Mouse (Mus musculus) gastrocnemius, adult 18-20 months (tissue): ENCODE measurements around the gene A730061H03Rik. TPM values are rescaled to one million over a fixed set of nuclear protein-coding genes. Genes with fewer than 3 reads are reported as not detected.

ENCODE experiments used
- DNase-seq: peaks from one replicate; pipeline ENCODE4 v3.0.0; 2021; ENCODE audit warnings: low spot score
- long read RNA-seq, 2 experiments: library from polyadenylated mRNA; stranded (forward); transcript quantifications; one replicate each; pipeline ENCODE4 v2.0.0; 2021
- total RNA-seq, 2 experiments: library from RNA; stranded (reverse); gene quantifications; 2 replicates each; pipeline ENCODE4 v1.2.3; 2021

The A730061H03Rik gene
- total RNA-seq: not detected
- long read RNA-seq, experiment 1, partial matches to known transcripts: 0 of 1 reads
- long read RNA-seq, experiment 1, other reads (novel, unspliced or antisense): 0 of 1 reads
- long read RNA-seq, experiment 2: 0 reads

DNA sequence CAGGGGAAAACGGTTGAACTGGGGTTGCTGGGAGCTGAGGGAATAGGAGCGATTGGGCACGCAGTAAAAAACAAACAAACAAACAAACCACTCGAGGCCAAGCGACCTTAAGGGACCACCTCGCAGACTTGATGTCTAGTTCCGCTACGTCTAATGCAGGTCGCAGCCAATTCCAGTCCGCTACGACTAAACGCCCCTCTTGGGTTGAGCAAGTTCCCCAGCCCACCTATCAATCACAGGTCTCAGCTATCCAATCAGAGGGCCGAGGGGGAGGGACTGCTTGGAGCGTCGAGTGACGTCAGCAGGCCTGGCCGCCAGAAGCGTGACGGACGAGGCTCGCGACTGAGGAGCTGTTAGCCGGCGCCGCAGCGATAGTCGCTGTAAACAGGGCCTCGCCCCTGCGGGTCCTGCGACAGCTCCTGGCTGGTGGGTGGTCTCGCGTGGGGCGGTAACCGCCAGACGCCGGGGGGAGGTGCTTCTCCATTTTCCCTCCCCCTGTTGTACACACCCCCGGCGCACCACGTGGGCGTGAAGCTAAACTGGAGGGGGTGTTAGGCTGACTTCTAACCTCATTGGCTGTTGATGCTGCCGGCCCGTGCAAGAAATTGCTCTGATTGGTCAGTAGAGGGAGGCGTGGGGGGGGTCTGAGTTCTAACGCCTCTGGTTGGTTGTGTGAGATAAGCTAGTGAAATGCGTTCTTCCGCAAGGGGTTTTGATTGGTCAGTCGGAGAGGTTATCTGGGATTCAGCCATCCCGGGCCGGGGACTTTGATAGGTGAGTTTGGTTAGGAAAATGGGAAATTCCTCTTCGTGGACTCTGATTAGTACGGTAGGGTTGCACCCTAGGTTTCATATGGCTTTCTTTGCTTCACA is at the start of gene A730061H03Rik:
A730061H03Rik (minus strand) TSS at position 205 of the 872 bp plus-strand sequence.
- peak; percentile 98 for DNase-seq

DNA sequence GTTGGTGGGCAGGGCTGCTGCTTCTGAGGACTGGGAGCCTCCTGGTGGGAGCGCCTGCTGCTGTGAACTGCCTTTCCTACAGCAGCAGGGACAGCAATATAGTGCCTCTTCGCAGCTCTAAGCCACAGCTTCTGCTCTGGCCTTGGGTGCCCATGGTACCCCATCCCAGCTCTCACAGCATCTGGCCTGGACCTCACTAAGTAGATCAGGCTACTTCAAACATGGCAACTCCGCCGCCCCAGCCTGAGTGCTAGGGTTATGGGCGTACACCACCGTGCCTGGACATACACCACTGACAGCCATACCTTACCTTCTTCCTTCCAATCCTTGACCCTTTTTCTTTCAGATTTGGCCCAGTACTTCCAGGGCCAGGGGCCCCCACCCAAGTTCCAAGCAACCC is 48.1 kb upstream of the A730061H03Rik start:
- DNase-seq: no peak

DNA sequence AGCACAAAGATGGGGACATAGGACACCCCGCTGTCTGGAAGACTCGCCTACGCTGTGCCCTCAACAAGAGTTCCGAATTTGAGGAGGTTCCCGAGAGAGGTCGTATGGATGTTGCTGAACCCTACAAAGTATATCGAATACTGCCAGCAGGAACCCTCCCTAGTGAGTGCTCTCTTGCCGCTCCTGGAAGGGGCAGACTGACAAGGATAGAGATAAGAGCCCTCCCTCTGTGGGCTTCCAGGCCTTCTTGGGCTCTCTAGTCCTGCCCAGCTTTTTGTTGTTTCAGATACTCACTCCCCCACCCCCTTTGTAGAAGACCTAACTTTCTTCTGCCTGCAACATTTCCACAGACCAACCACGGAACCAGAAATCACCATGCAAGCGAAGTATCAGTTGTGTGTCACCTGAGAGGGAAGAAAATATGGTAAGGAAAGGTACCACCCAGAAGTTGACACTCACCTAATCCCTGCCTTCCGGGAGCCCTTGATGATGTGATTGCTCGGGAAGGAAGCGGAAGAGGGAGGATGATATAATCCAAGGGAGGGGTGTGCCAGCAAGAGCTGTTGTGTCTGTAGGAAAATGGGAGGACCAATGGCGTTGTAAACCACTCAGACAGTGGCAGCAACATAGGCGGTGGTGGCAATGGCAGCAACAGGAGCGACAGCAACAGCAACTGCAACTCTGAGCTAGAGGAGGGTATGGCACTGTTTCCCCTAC is 45.7 kb upstream of the A730061H03Rik start:
- no peak for DNase-seq

DNA sequence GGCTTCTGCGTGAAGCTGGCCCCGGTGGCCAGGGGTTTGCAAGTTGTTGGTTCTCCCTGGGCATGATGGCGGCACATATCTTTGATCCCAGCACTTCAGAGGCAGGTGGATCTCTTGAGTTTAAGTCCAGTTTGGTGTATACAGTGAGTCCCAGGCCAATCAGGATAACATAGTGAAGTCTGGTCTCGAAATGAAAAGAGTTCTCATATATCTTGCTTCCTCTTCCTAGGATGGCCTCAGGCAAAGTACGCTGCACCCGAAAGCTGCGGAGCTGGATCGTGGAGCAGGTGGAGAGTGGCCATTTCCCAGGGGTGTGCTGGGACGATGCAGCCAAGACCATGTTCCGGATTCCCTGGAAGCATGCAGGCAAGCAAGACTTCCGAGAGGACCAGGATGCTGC is 44.6 kb upstream of the A730061H03Rik start:
- no peak for DNase-seq

DNA sequence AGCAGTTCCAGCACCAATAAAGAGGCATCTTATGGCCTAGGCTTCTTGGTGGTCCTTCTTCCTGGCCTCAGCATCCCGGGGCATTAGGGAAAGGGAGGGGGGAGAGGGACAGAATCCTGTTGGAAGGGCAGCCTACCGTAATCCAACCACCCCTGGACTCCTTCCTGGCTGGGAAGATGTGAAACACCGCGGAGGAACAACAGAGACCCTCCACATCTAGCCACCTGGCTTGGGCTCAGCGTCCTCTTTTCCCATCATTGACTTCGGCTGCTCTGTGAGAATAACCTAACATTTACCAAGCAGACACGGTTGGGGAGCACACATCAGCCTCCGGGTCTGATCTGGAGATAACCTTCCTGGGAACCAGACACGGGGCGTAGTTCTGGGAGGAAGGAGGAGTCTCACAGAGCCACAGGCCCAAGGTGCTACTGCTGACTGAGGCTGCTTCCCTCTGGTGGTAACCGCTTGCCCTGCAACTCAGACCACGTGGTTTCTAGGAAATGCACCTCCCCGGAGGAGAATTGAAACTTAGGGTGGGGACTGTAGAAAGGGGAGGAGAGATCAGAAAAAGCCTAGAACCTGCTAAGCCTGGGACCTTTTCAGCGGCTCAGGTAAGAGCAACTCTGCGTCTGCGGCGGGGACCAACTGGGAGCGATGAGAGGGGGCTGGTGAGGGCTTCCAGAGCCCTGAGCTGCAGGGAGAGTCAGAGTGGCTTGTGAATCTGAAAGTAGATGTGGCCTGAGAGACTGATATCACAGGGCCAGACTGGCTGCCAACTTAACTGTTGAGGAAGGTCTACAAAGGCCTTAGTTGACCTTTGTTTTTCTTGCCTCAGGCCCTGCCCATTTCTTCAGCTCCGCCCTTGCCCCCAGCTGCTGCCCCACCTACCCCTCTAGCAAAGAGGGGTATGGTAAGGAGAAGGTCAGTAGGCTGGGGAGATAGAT is 43.7 kb upstream of the A730061H03Rik start:
- DNase-seq: peak; percentile 93

DNA sequence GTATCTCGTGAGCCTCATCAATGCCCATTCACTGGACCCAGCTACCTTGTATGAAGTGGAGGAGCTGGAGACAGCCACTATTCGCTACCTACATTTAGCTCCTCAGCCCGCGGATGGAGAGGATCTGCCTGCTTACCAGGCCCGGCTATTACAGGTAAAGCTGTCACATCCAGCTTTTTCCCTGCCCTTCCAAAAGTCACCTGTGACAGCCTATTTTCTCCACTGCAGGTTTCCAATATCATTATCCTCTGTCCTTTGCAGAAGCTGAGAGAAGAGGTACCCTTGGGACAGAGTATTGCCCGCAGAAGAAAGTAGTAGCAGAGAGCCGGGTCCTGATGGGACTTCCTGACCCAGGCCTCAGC is 43.0 kb upstream of the A730061H03Rik start, which contains the start of gene Irf9:
Irf9 (plus strand) TSS at position 301 of the 362 bp plus-strand sequence.
- no peak for DNase-seq

DNA sequence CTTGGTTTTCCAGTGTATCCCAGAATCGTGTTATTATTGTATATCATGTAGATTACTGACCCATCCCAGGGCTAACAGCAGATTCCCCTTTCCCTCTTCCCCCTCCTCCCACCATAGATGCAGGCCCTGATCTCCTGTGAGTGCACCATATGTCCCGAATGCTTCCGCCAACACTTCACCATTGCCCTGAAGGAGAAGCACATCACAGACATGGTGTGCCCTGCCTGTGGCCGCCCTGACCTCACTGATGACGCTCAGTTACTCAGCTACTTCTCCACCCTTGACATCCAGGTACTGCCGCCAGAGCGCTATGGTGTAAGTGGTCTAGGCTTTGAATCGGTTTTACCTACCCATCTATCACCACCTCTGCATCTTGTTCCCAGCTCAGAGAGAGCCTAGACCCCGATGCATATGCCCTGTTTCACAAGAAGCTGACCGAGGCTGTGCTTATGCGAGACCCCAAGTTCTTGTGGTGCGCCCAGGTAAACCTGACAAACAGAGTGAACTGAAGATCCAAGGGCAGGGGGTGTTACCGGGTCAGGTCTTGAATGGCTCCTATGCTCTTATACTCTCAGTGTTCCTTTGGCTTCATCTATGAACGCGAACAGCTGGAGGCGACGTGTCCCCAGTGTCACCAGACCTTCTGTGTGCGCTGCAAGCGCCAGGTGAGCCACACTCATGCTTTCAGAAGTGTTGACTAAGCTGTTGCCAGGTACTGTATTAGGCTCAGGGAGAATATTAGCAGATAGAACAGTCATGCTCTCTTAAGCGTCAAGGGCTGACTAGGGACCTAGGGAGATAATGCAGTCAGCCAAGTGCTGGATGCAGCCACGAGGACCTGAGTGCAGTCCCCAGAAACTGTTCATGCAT is 38.5 kb upstream of the A730061H03Rik start:
- DNase-seq: no peak

DNA sequence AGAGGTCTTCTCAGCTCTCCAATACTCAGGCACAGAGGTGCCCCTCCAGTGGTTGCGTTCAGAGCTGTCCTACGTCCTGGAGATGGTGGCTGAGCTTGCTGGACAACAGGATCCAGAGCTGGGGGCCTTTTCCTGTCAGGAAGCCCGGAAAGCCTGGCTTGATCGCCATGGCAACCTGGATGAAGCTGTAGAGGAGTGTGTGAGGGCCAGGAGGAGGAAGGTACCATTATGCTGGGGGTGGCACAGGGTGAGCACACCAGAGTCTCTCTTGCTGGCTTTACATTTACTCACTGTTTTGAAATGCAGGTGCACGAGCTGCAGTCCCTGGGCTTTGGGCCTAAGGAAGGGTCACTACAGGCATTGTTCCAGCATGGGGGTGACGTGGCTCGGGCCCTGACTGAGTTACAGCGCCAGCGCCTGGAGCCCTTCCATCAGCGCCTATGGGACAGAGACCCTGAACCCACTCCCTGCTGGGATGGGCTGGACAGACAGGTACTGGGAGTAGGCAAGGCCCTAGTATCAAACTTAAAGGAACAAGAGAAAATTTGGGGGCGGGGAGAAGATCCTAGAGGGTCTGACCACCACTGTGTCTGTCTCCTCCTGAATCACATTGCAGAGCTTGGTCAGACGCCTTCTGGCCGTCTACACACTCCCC is 36.0 kb upstream of the A730061H03Rik start:
- DNase-seq: no peak

DNA sequence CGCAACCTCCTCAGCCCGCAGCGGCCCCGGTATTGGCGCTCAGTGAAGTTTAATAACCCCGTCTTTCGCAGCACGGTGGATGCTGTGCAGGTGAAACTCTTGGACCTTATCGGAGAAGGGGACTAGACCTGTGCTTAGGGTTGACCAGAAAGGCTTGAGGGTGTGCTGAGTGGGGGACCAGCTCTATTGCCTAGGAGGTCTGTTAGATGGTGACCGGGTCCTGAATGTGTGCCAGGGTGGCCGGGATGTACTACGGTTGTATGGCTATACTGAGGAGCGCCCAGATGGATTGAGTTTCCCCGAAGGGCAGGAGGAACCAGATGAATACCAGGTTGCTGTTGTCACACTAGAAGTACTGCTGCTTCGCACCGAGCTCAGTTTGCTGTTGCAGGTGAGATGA is 32.0 kb upstream of the A730061H03Rik start:
- DNase-seq: no peak

DNA sequence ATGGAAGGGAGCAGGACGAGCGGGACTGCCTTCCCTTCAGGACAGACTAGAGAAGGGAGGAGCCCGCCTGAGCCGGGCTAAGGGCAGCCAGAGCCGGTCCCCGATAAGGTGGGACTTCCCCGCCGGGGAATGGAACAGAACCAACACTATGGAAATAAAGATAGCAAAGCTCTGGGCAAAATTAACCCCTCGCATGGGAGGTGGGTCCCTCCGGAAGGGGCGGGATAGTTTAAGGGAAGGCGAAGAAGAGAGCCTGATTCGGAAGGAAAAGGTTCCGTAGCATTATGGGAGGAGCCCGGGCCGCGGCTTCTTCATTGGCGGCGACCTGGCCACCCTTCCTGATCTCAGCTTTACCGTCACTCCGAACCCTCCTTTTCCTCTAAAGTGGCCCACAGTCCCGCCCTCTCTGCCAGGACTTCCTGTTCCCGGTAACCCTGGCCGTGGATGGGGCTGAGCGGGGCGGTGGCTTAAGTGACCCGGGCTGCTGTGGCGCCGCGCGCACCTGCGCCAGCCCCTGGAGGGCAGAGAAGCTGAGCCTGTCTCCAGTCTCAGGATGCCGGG is 31.2 kb upstream of the A730061H03Rik start, which contains the start of gene Rnf31:
Rnf31 (plus strand) TSS at position 378 of the 561 bp plus-strand sequence.
- DNase-seq: peak; percentile 96

DNA sequence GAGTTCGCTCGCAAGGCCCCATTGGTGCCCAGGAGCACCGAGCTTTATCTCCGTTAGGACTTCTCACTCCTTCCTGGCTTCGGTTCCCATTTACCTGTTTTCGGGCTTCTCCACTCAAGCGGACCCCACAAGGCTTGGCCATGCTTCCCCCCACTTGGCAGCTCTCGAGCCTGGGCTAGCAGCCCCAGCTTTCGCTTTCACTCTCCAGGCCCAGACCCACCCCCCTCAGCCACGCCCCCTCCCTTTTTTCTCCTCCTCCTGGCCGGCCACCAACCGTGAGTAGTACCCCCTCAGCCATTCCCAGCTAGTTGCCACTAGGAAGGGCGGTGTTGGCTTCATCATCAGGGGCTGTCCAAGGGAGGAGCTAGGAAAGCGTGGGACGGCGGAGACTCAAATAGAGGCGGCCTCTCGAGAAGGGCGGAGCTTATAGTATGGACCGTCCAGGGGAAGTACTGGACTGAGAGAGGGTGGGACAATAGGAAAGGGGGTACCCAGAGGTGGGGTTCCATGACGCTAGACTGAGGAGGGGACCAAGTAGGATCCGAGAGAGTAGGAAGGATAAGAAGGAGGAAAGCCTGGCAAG is 30.6 kb upstream of the A730061H03Rik start, which contains the start of gene Psme2:
Psme2 (minus strand) TSS at position 366 of the 583 bp plus-strand sequence.
- peak; percentile 97 for DNase-seq

DNA sequence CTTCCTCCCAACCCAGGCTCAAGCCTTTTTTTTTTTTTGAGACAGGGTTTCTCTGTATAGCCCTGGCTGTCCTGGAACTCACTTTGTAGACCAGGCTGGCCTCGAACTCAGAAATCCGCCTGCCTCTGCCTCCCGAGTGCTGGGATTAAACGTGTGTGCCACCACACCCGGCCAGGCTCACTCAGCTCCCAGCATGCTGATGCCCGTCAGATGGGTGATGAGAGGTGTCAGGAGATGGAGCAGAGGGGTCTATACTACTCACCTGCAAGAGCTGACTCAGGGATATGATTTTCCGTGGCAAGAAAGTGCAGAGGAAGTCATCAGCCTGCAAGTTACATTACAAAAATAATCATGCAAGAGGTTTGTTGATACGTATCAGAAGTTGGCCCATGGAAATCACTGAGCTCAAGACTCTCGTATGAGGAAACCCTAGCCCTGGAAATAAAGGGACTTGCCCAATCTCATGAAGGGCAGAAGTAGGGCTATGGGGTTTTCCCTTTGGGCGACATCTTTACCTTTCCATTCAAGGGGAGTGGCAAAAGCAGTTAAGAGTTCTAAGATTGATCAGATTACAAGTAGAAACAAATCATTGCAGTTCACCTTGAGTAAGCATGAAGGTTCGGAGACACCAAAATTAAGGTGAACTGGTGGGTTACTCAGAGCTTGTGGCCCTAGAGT is 29.7 kb upstream of the A730061H03Rik start:
- DNase-seq: no peak

DNA sequence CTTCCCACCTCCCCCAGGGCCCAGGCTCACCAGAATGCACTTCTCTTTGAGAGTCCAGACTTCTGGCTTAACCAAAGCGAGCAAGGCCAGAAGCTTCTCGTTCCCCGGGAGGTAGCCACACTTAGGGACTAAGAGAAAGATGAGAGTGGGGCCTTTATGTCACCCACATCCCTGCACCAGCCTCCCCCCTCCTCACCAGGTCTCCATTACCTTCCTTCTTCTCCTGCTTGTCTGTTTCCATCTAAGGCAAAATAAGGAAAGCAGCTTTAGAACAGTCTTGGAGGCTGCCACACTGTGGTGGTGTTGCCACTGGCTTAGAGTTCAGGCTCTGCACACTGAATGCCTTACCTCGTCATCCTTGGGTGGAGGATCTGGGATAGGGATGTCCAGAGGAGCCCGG is 29.1 kb upstream of the A730061H03Rik start:
- DNase-seq: no peak

DNA sequence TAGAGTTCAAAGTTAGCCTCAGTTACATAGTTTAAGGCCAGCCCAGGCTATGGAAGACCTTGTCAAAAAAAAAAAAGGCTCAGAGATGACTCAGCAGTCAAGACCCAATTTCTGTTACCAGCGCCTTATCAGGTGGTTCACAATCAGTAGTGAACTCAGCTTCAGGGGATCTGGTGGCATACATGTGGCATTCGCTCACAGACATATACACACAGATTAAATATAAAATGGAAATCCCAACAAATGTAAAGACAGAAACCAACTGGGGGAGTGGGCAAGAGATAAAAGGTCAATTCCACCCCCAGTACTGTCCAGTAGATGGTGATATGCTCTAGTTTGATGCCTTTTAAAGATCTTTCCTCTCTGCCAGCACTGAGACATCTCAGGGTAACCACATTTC is 25.9 kb upstream of the A730061H03Rik start:
- no peak for DNase-seq

DNA sequence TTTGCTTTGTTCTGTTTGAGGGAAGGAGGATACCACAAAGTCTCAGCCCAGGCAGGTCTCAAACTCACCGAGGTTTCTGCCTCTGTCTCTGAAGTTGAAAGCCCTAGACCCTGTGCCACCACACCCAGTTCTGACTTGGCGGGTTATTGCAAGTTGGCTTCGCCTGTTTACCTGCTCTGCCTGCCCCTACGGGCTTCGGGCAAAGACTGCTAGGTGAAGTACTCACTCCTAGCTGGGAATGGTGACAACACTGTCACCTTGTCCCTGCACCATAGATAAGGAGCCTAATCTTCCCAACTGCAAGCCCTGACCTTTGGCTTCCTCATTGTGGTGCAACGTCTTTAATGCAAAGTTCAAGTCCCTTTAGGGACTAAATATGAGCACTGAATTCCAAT is 25.4 kb upstream of the A730061H03Rik start:
- DNase-seq: no peak

DNA sequence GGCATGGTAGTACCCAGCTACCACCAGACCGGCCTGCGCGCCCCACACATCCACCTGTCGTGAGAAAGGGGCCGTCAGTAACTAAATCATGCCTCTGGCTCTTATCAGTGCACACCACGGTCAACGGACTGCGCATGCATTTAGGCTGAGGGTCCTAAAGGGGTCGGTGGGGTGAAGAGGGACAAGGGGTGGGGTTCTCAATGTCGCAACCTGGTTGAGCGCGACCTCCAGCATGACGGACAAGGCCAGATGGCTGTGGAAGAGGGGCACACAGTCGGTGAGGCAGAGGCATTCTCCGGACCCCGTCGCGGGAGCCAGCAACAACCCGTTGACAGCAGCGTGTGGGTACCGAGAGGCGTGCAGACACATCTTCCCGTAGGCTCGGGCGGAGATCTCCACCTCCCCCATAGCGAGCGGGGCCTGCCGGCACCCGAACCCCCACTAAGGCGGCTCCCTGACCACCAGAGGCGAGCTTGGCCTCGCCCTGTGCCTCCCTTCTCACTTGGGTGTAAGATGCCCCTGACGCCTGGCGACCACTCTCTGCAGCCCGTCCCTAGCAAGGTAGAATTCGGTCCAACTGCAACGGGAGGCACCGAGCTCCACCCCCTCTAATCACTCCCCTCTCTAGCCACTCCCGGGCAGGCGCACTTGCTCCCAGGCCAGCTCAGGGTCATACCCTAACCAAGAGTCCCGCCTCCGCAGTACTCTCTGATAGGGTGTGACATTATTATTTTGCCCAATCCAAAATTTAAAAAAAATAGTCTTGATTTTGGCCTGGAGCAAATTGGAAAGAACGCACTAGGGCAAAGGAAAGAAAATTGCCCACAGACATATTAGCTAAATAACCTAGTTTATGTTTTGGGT is 24.7 kb upstream of the A730061H03Rik start, which contains the start of gene Emc9:
Emc9 (minus strand) TSS at position 601 of the 864 bp plus-strand sequence.
- peak; percentile 87 for DNase-seq

DNA sequence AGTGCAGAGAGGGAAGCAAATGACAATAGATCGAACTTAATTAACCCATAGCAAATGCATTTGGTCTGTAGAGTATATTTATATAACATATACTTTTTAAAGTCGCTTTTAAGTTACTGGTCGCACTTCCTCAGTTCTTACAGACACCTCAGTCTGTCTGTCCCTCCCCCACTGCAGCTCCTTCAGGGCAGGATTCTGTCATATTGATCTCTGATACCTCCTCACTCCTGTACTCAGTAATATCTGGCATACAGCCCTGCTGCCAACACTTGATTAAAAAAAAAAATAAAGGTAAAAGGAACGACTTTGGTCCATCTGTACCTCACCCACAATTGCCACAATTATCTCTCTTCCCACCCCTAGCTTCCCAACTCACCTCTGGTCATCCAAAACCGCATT is 24.1 kb upstream of the A730061H03Rik start:
- DNase-seq: no peak
